Mouse (Mus musculus): Measurements from ENCODE around the gene Sf3b5.

The Sf3b5 gene

GRCm38 (mm10) chr10:13007876-13008736 is 3.0 kb downstream of the Sf3b5 start:
- DNase-seq = peak; percentile 100

- no peak for DNase-seq
Measured at GRCm38 (mm10) chr10:13008737-13009121, 3.6 kb downstream of the Sf3b5 start.

GRCm38 (mm10) chr10:13014026-13014425 is 8.9 kb downstream of the Sf3b5 start:
- DNase-seq = peak; percentile 71

GRCm38 (mm10) chr10:13016573-13016972 is 11.4 kb downstream of the Sf3b5 start:
- DNase-seq = peak; percentile 85

- DNase-seq = peak; percentile 77
Measured at GRCm38 (mm10) chr10:13018510-13018909, 13.4 kb downstream of the Sf3b5 start.

- peak; percentile 75 for DNase-seq
Measured at GRCm38 (mm10) chr10:13019026-13019425, 13.9 kb downstream of the Sf3b5 start.

- peak; percentile 84 for DNase-seq
Measured at GRCm38 (mm10) chr10:13022103-13022502, 17.0 kb downstream of the Sf3b5 start.

- peak; percentile 31 for DNase-seq
Measured at GRCm38 (mm10) chr10:13023985-13024384, 18.8 kb downstream of the Sf3b5 start.

GRCm38 (mm10) chr10:13027702-13028101 is 22.6 kb downstream of the Sf3b5 start:
- no peak for DNase-seq

GRCm38 (mm10) chr10:13028215-13028614 is 23.1 kb downstream of the Sf3b5 start:
- DNase-seq = peak; percentile 46

- DNase-seq = peak; percentile 63
Measured at GRCm38 (mm10) chr10:13029416-13029815, 24.3 kb downstream of the Sf3b5 start.

- peak; percentile 58 for DNase-seq
Measured at GRCm38 (mm10) chr10:13035270-13035669, 30.1 kb downstream of the Sf3b5 start.

GRCm38 (mm10) chr10:13039637-13040174 is 34.6 kb downstream of the Sf3b5 start:
- no peak for DNase-seq

- peak; percentile 76 for DNase-seq
Measured at GRCm38 (mm10) chr10:13044659-13045058, 39.5 kb downstream of the Sf3b5 start.

- DNase-seq = no peak
Measured at GRCm38 (mm10) chr10:13047816-13048215, 42.7 kb downstream of the Sf3b5 start.

- DNase-seq = no peak
Measured at GRCm38 (mm10) chr10:13056863-13057381, 51.8 kb downstream of the Sf3b5 start.

Measured in heart, adult 11 months (tissue).